Mouse (Mus musculus) kidney, adult 9 months (tissue): ENCODE results near the gene Gm2a.

Experiments
- DNase-seq: peaks from one replicate; pipeline ENCODE4 v3.0.0; 2022

Gene Gm2a

DNA sequence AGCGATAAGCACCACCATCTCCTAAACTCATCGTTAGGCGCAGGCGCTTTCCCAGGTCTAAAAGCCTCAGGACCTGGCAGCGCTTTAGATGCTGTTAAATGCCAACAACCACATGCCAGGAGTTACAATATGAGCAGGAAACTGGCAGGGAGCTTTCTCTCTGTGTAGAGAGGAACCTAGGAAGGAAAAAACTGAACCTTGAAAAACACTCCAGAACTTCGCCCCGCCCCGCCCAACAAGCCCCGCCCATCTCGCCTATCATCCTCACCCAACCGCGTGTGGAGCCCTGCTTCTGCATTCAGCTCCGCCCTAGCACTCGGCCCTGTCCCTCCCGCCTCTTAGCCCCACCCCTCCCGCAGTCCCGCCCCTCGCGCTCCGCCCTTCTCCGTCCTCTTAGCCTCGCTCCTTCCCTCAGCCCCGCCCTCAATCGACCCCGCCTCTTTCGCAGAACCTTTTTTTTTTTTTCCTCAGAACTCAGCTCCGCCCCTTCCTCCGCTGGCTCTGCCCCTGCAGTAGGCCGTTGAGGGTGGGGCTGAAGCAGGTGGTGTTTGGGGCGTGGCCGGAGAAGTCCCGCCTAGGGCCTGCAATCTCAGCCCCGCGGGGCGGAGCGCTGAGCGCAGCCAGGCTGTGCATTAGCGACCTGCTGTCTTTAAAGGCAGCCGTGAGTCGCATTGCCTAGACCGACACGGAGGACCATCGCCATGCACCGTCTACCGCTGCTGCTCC is at the start of gene Gm2a:
Gene Gm2a, plus strand, starts transcription at position 653 of the 726 bp plus-strand sequence.
- DNase-seq, result peak; percentile 98

- DNase-seq, result peak; percentile 42
These were observed 46.9 kb upstream of the Gm2a start for GRCm38 (mm10) chr11:55050837-55051510.

DNA sequence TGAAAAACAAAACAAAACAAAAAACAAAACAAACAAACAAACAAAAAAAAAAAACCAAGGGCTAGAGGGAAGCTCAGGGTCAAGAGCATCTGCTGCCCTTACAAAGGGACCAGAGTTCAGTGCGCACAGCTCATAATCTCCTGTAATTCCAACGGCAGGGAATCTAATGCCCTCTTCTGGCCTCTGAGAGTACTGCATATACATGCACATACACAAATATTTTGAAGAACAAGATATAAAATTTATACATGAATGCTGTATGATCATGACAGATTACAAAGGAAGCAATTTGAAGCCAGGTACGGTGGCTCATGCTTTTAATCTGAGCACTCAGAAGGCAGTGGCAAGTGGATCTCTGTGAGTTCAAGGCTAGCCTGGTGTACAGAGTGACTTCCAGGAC is 40.4 kb upstream of the Gm2a start:
- DNase-seq, result no peak

DNA sequence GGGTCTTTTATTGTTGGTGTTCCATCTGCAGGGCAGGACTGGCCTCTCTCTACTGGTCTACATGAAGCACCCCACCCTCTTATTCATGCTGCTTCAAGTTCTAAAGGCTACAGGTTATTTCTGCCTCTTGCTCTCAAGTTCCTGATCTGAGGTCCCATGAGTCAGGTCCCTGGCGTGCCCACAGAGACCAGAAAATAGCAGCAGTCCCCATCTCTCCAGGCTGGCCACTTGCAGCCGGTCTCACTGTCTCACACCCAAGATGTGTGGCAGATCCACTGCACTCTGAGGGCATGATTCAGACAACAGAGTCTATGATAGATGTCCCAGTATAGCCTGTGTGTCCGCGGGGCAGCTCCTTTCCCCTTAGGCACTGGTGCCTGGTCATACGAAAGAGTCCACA is 37.1 kb upstream of the Gm2a start:
- no peak for DNase-seq

- no peak for DNase-seq
These were observed 35.1 kb upstream of the Gm2a start for GRCm38 (mm10) chr11:55062856-55063255.

GRCm38 (mm10) chr11:55066921-55067320 is 31.0 kb upstream of the Gm2a start:
- DNase-seq, result no peak

- DNase-seq, result no peak
These were observed 28.9 kb upstream of the Gm2a start for GRCm38 (mm10) chr11:55069023-55069422.

DNA sequence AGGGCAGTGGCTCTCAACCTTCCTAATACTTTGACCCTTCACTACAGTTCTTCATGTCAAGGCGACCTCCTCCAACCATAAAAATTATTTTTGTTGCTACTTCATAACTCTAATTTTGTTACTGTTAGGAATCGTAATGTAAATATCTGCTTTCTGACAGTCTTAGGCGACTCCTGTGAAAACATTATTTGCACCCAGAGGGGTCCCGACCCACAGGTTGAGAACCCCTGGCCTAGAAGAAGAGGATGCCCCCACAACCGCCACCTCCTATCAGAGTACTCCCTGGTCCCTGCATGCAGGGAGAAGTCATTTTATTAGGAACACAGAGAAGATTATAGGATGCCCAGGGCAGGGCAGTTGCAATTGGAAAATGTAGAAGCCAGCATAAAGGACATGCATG is 26.6 kb upstream of the Gm2a start:
- DNase-seq, result no peak

GRCm38 (mm10) chr11:55072467-55072866 is 25.4 kb upstream of the Gm2a start:
- DNase-seq, result no peak

DNA sequence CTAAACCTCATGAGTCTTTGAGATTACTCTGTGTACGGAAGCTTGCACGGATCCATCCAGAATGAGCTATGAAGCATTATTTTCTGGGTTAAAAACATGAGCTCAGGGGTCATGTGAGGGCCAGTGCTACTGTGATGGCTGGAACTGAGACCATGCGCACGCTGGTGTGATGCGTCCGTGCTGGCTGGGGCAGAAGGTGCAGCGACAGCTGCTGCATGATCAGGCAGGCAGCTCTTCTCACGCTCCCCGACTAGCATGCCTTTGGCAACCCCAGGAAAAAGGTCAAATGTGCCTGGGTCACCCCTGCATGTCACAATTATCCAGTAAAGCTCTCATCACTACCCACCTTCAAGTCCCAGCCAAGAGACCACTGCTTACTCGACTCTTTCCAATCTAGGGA is 24.7 kb upstream of the Gm2a start:
- no peak for DNase-seq

DNA sequence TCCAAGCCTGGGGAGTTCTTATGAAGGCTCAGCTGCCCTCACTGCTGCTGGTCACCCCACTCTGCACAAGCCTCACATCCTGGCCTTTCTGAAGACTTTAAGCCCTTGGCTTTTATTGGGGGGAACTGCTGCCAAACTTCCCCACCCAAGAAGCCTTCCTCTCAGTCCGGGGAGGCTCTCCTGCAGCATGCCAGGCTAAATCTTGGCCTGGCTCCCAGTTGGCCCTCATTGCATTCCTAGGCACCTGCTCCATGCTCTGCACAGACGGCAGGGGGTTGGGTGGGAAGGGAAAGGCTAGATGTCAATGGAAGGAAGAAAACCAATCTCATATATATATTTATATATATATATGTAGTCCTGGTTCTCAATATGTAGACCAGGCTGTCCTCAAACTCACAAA is 22.3 kb upstream of the Gm2a start:
- no peak for DNase-seq

- no peak for DNase-seq
These were observed 21.7 kb upstream of the Gm2a start for GRCm38 (mm10) chr11:55076234-55076633.

DNA sequence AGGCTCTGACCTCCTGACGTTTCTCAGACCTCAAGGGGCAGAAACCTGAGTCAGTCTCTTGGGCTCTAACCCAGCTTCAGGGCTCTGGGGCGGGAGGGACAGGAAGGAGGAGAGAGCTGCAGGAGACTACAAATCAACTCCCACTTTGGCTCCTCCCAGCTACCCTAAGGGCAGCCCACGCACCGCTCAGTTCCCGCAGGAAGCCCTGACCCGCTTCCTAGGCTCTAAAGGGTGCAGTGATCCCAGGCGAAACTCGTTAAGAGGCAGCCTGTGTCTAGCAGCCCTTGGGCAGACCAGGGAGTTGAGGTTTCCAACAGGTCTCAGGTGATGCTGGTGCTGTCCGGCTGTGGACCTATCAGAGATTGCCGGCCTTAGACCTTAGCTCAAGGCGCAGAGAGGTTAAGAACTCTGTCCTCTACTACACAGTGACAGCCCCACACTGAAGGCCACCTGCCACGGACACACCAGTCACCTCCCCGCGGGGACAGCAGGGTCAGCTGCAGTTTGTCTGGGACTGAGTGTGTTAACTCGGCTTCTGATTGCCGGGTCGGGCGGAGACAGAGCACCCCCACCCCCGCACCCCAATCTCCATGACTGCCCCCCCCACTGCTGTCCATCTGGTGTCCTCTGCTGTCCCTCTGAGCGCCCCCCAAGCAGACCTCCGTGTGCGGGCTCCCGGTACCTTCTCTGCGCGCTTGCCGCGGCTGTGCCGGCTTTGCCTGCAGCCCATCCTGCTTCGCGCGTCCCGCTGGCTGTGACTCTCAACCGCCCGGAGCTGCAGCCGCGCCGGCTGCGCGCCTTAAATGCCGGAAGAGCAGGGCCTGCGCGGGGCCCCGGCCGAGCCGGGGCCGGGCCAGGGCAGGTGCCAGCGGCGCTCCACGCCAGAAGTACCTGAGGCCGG is 20.3 kb upstream of the Gm2a start, which contains the start of gene Ccdc69:
Gene Ccdc69, minus strand, starts transcription at position 801 of the 901 bp plus-strand sequence.
- DNase-seq, result peak; percentile 52

DNA sequence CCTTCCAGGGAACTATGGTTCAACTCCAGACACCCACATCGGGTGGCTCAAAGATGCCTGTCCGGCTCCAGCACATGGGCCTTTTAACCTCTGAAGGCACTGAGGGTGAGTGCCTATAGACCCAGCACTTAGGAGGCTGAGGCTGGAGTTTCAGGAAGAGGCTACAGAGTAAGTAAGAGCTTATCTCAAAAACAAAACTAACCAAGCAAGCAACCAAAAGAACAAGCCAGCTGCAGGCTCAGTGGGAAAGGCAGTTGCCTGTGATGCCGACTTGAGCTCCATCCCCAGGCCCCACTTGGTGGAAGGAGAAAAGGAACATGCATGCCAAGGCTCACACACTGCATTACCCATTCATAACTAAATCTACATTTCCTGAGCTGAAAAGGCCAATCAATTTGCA is 19.4 kb upstream of the Gm2a start:
- DNase-seq, result no peak

DNA sequence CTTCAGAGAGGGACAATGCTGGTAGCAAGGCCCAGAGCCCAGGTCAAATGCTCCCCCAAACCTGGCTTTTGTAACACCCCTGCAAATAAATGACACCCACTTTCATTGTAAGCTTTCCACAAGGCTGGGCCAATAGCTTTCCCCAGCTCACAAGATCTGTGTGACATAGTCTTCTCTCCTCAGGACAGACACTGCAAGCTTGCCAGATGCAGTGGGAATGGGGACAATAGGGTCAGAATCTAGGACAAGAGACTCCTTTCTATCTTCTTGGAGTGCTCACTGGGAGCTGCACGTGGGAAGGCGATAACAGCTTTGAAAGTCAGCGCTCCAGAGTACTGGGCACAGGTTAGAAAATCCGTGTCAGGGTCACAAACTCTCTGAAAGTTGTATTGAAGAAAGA is 18.7 kb upstream of the Gm2a start:
- DNase-seq, result no peak

- DNase-seq, result no peak
These were observed 16.7 kb upstream of the Gm2a start for GRCm38 (mm10) chr11:55081206-55081605.

DNA sequence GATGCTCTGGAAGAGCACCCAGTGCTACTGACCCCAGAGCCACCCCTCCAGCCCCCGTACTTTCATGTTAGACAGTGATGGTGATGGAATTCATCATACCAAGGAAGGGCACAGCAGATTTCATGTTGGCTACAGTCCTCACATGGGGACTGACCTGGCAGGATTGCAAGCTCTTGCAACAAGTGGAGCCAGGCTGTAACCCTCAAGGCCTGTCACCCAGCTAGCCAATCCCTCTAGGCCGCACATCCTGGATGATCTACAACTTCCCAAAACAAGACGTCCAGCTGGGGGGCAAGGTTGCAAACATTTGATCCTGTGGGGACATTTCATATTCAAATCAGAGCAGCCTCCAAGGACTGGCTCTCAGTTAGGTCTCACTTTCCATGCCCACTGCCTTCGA is 13.3 kb upstream of the Gm2a start:
- DNase-seq, result no peak

- DNase-seq, result no peak
These were observed 12.5 kb upstream of the Gm2a start for GRCm38 (mm10) chr11:55085396-55085795.

DNA sequence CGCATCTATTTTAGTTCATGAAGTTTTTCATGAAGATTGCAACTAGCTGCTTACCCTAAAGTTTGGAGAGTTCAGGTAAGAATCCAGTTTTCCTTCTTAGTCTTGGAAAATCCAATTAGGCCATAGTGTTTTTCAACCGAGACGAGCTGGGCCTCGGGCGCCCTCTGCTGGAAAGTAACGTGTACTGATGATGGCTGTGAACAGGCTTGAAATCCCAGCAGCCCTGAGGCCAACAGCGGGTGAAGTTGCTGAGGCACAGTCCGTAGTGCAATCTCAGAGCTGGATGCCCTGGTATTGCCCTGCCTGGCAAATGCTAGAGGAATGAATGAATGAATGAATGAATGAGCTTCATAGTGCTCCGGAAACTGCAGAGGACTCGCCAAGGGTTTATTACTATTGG is 10.9 kb upstream of the Gm2a start:
- DNase-seq, result peak; percentile 72

DNA sequence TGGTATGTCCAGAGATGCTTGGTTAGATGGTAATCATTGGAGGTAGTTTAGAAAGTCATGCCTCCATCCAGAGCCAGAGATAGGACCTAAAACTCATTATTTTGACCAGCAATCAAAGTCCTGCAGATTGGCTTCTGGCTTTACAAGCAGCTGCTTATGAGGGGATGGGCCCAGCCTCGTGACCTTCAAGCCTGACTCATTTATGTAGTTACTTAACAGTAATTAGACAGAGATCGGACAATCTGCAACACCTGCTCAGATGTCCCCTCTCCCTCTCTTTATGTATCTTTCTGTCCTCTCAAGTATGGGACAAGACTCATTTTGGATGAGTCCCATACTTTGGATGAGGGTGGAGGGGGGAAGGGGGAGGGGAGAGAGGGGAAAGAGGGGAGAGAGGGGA is 8.0 kb upstream of the Gm2a start:
- no peak for DNase-seq

DNA sequence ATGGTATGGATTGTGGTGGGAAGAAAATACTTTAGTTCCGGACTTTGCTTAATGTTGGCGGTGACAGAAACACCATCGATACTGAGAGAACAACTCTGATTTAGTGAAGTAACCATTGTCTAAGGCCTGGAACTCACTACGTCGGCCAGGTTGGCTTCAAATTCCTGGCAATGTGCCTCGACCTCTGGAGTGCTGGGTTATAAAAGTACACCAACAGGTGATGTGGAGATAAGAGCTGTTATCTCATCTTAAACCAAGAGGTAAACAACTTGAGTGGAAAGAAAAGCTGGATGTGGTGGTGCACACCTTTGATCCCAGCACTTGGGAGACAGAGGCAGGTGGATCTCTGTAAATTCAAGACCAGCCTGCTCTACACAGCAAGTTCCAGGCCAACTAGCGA is 4.8 kb upstream of the Gm2a start:
- DNase-seq, result no peak

GRCm38 (mm10) chr11:55096296-55096695 is 1.6 kb upstream of the Gm2a start:
- peak; percentile 83 for DNase-seq

DNA sequence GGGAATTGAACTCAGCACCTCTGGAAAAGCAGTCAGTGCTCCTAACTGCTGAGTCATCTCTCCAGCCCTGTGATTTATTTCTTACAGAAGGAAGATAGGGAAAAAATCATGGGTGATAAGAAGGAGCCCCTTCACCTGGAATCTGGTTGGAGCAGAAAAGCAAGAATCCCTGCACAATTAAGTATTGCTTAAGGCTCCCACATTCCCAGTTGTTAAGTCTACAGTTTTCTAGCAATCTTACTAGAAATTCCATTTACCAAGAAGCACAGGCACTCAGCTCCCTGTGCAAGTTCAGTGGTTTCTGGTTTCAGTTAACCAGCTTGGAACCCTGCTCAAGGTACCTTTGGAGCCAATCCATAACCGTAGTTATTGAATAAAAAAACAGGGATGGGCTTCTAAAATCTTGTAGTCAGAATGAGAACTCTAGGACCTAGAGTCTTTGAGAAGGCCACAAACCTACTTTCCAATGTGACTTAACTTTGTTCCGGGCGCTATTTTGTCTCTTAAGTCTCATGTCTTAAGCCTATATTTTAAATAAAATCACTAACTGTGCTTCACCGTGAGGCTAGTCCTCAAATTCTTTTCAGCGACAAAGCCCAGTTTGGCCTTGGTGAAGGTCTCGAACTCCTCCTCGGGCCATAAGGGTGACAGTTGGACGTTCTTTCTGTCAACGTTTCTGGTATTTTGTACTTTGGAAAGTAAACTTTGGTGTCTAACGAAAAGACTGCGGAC is 1.0 kb upstream of the Gm2a start:
- peak; percentile 86 for DNase-seq
